Mouse (Mus musculus): ENCODE data around the gene Fam25c. TPM values are rescaled to one million over a fixed set of nuclear protein-coding genes. Genes with fewer than 3 reads are reported as not detected.
A peak's percentile ranks its signal among the peaks of the same experiment; 100 is the strongest.

The Fam25c gene
- polyA plus RNA-seq, 1 experiment from 2014 or later: not detected

- no peak overlapping the region for H3K27ac ChIP-seq (ENCODE audit: low read depth, low read length)
- no peaks in the 10 kb centered on the region for H3K9me3 ChIP-seq (ENCODE audit: control insufficient read depth, low read length)
- no peak overlapping the region for H3K9ac ChIP-seq (ENCODE audit: low read depth, low read length)
- H3K4me2 ChIP-seq (ENCODE audit: low read length): no peak overlapping the region
- peak; percentile 57 for ATAC-seq
- no peaks in the 10 kb centered on the region for H3K4me1 ChIP-seq (ENCODE audit: control insufficient read depth, insufficient read depth, low read depth, low read length)
- H3K27me3 ChIP-seq (replicated peaks; ENCODE audit: control insufficient read depth, insufficient read depth, low read length): no peaks in the 10 kb centered on the region
- no peak overlapping the region for H3K4me3 ChIP-seq (ENCODE audit: low read length)
- WGBS: 64% methylated on average over 12 of the region's 12 CpGs
- peaks cover 12% of the 10 kb centered on the region for H3K36me3 ChIP-seq (ENCODE audit: control insufficient read depth, insufficient read depth, low read length)
Observed at GRCm38 (mm10) chr14:34345771-34346566, 9.3 kb downstream of the Fam25c start.

GRCm38 (mm10) chr14:34344361-34344760 lies 10.9 kb downstream of the Fam25c start:
- 76% methylated on average over 5 of the region's 5 CpGs for WGBS
- ATAC-seq: no peak
- Histone ChIP-seq H3K4me3 (ENCODE audit: low read length) (no peak overlapping the region), H3K4me2 (ENCODE audit: low read length) (no peak overlapping the region), H3K36me3 (ENCODE audit: control insufficient read depth, insufficient read depth, low read length) (peaks cover 18% of the 10 kb centered on the region), H3K9me3 (ENCODE audit: control insufficient read depth, low read length) (no peaks in the 10 kb centered on the region), H3K27me3 (replicated peaks; ENCODE audit: control insufficient read depth, insufficient read depth, low read length) (no peaks in the 10 kb centered on the region), H3K4me1 (ENCODE audit: control insufficient read depth, insufficient read depth, low read depth, low read length) (no peaks in the 10 kb centered on the region), H3K9ac (ENCODE audit: low read depth, low read length) (no peak overlapping the region), H3K27ac (ENCODE audit: low read depth, low read length) (no peak overlapping the region)

- H3K9ac ChIP-seq (ENCODE audit: low read depth, low read length): no peak overlapping the region
- no peaks in the 10 kb centered on the region for H3K4me1 ChIP-seq (ENCODE audit: control insufficient read depth, insufficient read depth, low read depth, low read length)
- no peak overlapping the region for H3K4me3 ChIP-seq (ENCODE audit: low read length)
- H3K9me3 ChIP-seq (ENCODE audit: control insufficient read depth, low read length): no peaks in the 10 kb centered on the region
- H3K27ac ChIP-seq (ENCODE audit: low read depth, low read length): no peak overlapping the region
- peaks cover 19% of the 10 kb centered on the region for H3K36me3 ChIP-seq (ENCODE audit: control insufficient read depth, insufficient read depth, low read length)
- no peak overlapping the region for H3K4me2 ChIP-seq (ENCODE audit: low read length)
- no peak for ATAC-seq
- 92% methylated on average over 4 of the region's 4 CpGs for WGBS
- no peaks in the 10 kb centered on the region for H3K27me3 ChIP-seq (replicated peaks; ENCODE audit: control insufficient read depth, insufficient read depth, low read length)
Observed at GRCm38 (mm10) chr14:34343078-34343477, 12.2 kb downstream of the Fam25c start.

- no peak overlapping the region for H3K4me2 ChIP-seq (ENCODE audit: low read length)
- no peaks in the 10 kb centered on the region for H3K27me3 ChIP-seq (replicated peaks; ENCODE audit: control insufficient read depth, insufficient read depth, low read length)
- H3K4me1 ChIP-seq (ENCODE audit: control insufficient read depth, insufficient read depth, low read depth, low read length): no peaks in the 10 kb centered on the region
- H3K27ac ChIP-seq (ENCODE audit: low read depth, low read length): no peak overlapping the region
- ATAC-seq: no peak
- H3K9me3 ChIP-seq (ENCODE audit: control insufficient read depth, low read length): no peaks in the 10 kb centered on the region
- 83% methylated on average over 4 of the region's 4 CpGs for WGBS
- H3K9ac ChIP-seq (ENCODE audit: low read depth, low read length): no peak overlapping the region
- no peak overlapping the region for H3K4me3 ChIP-seq (ENCODE audit: low read length)
- H3K36me3 ChIP-seq (ENCODE audit: control insufficient read depth, insufficient read depth, low read length): peaks cover 19% of the 10 kb centered on the region
Observed at GRCm38 (mm10) chr14:34341993-34342392, 13.2 kb downstream of the Fam25c start.

- Histone ChIP-seq H3K27ac (ENCODE audit: low read depth, low read length) (0 out of 2 replicates have a peak overlapping the region, but pooled peaks have one; percentile 17), H3K9ac (ENCODE audit: low read depth, low read length) (no peak overlapping the region), H3K9me3 (ENCODE audit: control insufficient read depth, low read length) (no peaks in the 10 kb centered on the region), H3K4me2 (ENCODE audit: low read length) (no peak overlapping the region), H3K4me1 (ENCODE audit: control insufficient read depth, insufficient read depth, low read depth, low read length) (no peaks in the 10 kb centered on the region), H3K4me3 (ENCODE audit: low read length) (no peak overlapping the region), H3K36me3 (ENCODE audit: control insufficient read depth, insufficient read depth, low read length) (peaks cover 40% of the 10 kb centered on the region), H3K27me3 (replicated peaks; ENCODE audit: control insufficient read depth, insufficient read depth, low read length) (no peaks in the 10 kb centered on the region)
- peak; percentile 76 for ATAC-seq
- 28% methylated on average over 1 of the region's 1 CpGs for WGBS
Observed at GRCm38 (mm10) chr14:34339446-34339845, 15.8 kb downstream of the Fam25c start.

- Histone ChIP-seq H3K9ac (ENCODE audit: low read depth, low read length) (no peak overlapping the region), H3K27me3 (replicated peaks; ENCODE audit: control insufficient read depth, insufficient read depth, low read length) (no peaks in the 10 kb centered on the region), H3K4me3 (ENCODE audit: low read length) (no peak overlapping the region), H3K9me3 (ENCODE audit: control insufficient read depth, low read length) (no peaks in the 10 kb centered on the region), H3K27ac (ENCODE audit: low read depth, low read length) (peak overlapping the region; percentile 66), H3K36me3 (ENCODE audit: control insufficient read depth, insufficient read depth, low read length) (peaks cover 46% of the 10 kb centered on the region), H3K4me1 (ENCODE audit: control insufficient read depth, insufficient read depth, low read depth, low read length) (no peaks in the 10 kb centered on the region), H3K4me2 (ENCODE audit: low read length) (no peak overlapping the region)
- ATAC-seq: peak; percentile 83
- WGBS: 68% methylated on average over 5 of the region's 5 CpGs
Observed at GRCm38 (mm10) chr14:34332476-34332875, 22.8 kb downstream of the Fam25c start.

DNA sequence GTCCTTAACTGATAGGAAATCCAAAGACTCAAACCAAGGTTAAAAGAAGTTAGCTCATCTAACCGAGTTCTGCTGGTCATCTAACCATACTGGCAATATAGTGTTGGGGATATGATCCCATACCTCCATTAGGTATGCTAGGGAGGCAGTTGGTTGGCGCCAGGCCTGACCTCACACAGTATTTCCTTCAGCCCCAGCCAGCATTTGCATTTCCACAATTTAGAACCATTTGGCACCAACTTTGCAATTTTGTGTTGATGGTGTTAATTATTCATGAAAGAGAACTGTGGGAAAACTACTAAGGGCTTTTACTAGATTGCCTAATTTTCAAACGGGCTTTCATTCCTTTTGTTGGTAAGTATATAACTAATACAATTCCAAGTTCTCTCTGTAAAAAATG lies 23.3 kb downstream of the Fam25c start:
- Histone ChIP-seq H3K27me3 (replicated peaks; ENCODE audit: control insufficient read depth, insufficient read depth, low read length) (no peaks in the 10 kb centered on the region), H3K4me2 (ENCODE audit: low read length) (no peak overlapping the region), H3K9me3 (ENCODE audit: control insufficient read depth, low read length) (no peaks in the 10 kb centered on the region), H3K4me1 (ENCODE audit: control insufficient read depth, insufficient read depth, low read depth, low read length) (no peaks in the 10 kb centered on the region), H3K36me3 (ENCODE audit: control insufficient read depth, insufficient read depth, low read length) (peaks cover 46% of the 10 kb centered on the region), H3K27ac (ENCODE audit: low read depth, low read length) (peak overlapping the region; percentile 1; the same call in 1 of the 2 replicates), H3K4me3 (ENCODE audit: low read length) (no peak overlapping the region), H3K9ac (ENCODE audit: low read depth, low read length) (no peak overlapping the region)
- ATAC-seq: peak; percentile 43; the same call in 1 of the 2 replicates
- 79% methylated on average over 3 of the region's 3 CpGs for WGBS

DNA sequence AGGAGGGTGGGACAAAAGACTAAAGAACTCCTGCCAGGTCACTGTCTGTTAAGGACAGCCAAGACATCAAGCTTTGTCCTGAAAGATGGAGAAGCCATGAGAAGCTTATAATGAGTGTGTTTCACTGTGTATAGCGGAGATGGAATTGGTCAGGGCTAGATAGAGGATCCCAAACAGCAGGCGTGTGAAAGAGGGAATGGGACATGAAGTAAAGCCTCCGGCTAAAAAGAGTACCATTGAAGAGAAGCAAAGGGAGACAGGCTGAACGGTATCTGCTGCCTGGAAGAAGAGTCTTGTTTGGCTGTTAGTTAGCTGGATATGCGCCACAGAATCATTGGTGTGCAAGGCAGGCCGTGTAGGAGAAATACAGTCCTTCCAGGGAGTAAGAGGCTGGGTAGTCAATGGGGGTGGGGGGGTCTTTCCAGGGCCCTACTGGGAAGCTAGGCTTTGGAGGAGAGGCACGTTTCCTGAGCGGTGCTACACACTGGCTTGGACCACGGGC lies 24.5 kb downstream of the Fam25c start:
- H3K27ac ChIP-seq (ENCODE audit: low read depth, low read length): no peak overlapping the region; the same call in 1 of the 2 replicates
- H3K27me3 ChIP-seq (replicated peaks; ENCODE audit: control insufficient read depth, insufficient read depth, low read length): no peaks in the 10 kb centered on the region
- no peak overlapping the region for H3K9ac ChIP-seq (ENCODE audit: low read depth, low read length)
- no peaks in the 10 kb centered on the region for H3K4me1 ChIP-seq (ENCODE audit: control insufficient read depth, insufficient read depth, low read depth, low read length)
- no peak overlapping the region for H3K4me3 ChIP-seq (ENCODE audit: low read length)
- WGBS: 73% methylated on average over 9 of the region's 9 CpGs
- H3K9me3 ChIP-seq (ENCODE audit: control insufficient read depth, low read length): no peaks in the 10 kb centered on the region
- peak; percentile 90 for ATAC-seq
- H3K36me3 ChIP-seq (ENCODE audit: control insufficient read depth, insufficient read depth, low read length): peaks cover 38% of the 10 kb centered on the region
- no peak overlapping the region for H3K4me2 ChIP-seq (ENCODE audit: low read length)

- Histone ChIP-seq H3K9ac (ENCODE audit: low read depth, low read length) (no peak overlapping the region), H3K4me2 (ENCODE audit: low read length) (no peak overlapping the region), H3K4me1 (ENCODE audit: control insufficient read depth, insufficient read depth, low read depth, low read length) (no peaks in the 10 kb centered on the region), H3K4me3 (ENCODE audit: low read length) (no peak overlapping the region), H3K27me3 (replicated peaks; ENCODE audit: control insufficient read depth, insufficient read depth, low read length) (no peaks in the 10 kb centered on the region), H3K36me3 (ENCODE audit: control insufficient read depth, insufficient read depth, low read length) (peaks cover 24% of the 10 kb centered on the region), H3K9me3 (ENCODE audit: control insufficient read depth, low read length) (no peaks in the 10 kb centered on the region), H3K27ac (ENCODE audit: low read depth, low read length) (no peak overlapping the region)
- WGBS: 78% methylated on average over 1 of the region's 1 CpGs
- ATAC-seq: no peak
Observed at GRCm38 (mm10) chr14:34327618-34328017, 27.6 kb downstream of the Fam25c start.

Measured in hindbrain, embryonic 16.5 days (tissue).